Mouse (Mus musculus): ENCODE results near the gene Pxt1.

Gene Pxt1

DNA sequence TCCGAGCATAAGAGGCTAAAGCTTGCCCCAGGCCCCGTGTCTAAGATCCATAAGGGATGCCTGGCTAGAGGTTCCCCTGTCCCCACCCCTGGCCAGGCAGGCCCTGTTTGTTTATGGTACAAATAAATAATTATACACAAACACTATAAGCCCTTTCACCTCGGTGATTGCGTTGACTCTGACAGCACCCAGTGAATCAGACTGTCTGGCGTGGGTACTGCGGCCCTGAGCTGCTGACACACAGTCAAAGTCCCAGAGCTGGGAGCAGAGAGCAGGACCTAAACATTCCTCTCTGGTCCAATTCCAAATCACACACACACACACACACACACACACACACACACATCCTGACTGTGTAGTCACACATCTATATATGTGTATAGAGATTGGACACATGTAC lies 29.7 kb downstream of the Pxt1 start:
- DNase-seq: no peak

DNA sequence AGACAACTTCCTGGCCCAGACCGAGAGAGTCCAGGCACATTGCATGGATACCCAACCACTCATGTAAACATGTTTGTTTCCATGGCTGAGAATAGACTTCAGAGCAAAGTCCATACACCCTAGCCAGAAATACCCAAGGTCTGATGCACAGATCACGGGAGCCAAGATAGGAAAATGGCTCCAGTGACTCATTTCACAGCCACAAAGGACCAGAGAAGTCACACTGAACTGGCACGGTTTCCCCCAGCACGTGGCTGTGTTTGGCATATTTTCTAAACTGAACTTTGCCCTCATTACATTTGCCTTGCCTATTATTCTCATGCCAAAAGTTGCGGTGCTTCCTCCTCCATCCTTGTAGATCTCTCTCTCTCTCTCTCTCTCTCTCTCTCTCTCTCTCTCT lies 30.4 kb downstream of the Pxt1 start:
- DNase-seq: no peak

DNA sequence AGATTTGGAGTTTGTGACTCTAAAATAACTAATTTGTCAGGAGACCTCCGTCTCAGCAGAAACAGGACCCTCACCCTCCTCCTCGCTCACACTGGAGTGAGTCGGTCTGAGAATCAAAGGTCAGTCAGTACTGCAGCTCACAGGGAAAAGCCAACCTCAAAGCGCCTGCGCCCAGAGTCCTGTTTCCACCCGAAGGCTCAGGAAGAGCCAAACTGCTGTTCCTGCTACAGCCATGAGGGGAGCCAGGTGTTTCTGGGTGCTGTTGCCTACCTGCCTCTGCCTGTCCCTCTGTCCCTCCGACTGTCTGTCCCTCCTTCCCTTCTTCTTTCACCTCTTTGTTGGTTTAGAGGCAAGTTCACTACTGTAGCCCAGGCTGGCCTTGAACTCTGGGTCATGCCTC lies 33.5 kb downstream of the Pxt1 start:
- no peak for DNase-seq

DNA sequence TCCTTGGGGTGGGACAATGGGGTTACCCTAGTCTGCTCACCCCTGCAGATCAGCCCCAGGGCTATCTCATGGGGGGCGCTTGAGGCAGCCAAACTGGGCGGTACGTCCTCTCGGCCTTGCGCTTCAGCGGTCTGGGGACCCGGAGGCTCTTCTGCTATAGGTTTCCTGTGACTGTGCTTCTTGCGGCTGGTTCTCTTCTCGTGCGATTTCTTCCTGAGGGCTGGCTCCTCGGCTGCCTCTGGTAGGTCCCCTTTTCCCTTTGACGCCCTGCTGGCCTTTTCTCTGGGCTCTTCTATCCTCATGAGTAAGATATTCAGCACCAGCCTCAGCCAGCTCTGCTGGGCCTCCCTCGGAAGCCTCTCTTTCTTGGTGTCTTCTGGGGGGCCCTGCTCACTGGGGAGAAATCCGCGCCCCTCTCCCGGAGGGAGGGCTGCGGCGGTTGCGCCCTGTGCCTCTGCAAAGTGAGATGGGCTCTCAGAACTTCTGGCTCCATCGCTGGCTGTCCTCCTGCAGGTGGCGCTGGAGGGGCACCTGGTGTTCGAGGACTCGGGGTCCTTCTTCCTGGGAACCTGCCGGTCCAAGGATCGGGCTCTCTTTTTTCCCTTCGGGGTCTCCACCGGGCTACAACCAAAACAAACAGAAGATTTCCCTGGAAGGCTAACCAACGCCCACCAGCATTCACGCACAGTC lies 34.2 kb downstream of the Pxt1 start:
- DNase-seq: no peak

DNA sequence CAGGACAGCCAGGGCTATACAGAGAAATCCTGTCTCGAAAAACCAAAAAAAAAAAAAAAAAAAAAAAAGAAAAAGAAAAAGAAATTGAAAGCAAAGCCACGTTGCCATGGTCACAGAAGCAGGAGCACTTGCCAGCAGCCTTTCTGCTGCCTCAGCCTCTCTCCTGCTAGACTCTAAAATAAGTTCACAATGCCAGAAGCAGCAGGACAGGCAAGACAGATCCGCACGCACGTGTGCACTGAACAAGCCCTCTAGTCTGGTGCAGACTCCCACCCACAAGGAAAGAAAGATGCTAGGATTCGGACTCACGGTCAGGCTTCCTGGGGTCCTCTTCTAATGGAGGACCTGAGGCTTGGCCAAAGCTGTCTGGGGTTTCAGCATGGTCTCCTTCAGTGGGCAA lies 35.7 kb downstream of the Pxt1 start:
- DNase-seq: peak; percentile 70

DNA sequence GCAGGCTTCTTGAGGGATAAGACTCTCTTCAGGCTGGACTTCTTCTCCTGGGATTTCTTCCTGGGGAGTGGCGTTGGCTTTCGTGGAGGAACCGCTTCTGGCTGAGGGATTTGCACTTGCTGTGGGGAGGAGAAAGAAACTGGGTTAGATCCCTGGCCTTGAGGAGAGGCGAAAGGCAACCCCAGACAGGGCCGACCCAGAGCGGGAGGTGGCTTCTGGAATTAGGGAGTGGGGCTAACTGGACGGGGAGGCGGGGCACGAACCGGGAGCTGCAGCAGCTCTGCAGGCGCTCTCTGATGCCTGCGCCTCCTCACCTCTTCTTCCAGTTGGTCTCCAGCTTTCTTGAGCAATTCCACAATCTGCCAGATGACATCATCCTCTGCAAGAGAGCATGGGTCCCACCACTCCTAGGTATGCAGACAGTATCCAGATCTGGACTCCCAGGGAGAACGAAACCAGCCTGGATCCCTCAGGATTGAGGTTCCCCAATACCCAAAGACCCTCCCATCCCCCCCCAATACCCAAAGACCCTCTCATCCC lies 38.2 kb downstream of the Pxt1 start:
- peak; percentile 24 for DNase-seq

DNA sequence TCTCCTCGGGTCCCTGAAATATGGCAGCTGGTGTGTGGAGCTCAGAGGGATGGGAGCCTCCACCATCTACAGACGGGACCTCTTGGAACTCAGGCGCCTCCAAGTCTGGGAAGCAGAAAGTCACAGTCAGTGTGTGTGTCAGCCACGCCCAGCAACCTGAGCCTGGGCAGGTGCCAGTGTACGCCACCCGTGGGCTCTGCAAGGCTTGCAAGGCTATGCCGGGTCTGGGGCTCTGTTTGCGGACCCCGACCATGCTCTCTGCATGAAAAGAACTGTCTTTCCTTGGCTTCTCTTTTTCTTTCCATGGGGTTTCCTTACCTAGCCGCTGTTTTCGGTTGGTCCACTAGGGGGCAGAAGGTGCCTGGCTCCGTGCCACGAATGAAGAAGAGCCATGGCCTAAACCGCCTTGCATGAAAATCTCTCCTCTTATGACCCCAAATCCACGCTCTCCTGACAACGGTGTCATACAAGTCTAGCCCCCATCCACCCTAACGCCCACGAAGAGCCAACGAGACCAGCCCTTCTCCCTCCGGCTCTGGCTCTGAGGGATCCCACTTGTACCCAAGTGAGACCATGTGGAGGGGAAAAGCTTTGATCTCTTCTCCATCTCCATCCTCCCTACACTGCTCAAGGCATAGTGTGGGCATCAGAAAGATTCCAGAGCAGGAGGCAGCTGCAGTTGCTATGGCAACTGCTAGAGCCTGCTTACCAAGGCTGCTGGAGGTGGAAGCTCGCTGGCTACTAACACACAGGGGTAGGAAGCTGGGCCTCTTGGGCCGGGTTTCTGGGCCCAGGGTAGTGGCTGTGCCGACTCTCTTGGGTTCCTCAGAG lies 38.9 kb downstream of the Pxt1 start:
- peak; percentile 79 for DNase-seq

DNA sequence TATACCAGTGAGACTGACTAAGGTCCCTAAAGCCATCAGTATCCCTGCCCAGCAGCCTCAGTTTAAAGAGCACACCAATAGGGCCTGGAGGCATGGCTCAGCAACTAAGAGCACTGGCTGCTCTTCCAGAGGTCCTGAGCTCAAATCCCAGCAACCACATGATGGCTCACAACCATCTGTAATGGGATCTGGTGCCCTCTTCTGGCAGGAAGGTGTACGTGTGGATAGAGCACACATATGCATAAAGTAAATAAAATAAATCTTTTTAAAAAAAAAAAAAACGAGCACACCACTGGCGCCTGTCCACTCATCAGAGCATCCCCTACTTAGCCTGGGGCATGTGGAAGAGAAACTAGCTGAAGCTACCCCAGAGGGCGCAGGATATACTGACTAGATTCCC lies 42.1 kb downstream of the Pxt1 start:
- no peak for DNase-seq

DNA sequence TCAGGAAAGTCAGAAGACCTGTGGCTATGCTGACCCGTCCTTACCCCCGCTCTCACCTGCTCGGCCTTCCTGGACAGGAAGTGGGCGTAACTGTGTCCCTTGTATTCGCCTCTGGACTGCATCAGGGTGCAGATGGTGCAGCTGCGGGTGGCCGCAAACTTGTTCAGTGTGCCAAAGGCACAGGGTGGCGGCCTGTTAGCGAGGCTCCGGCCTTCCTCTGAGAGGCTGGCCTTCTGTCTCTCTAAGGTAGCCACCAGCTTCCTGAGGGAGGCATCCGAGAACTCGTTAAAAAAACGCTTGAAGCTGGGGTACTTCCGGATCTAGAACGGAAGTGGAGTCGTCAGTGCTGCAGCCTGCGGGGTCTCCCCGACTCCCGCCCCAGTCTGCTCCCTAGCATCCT lies 44.2 kb downstream of the Pxt1 start:
- no peak for DNase-seq

DNA sequence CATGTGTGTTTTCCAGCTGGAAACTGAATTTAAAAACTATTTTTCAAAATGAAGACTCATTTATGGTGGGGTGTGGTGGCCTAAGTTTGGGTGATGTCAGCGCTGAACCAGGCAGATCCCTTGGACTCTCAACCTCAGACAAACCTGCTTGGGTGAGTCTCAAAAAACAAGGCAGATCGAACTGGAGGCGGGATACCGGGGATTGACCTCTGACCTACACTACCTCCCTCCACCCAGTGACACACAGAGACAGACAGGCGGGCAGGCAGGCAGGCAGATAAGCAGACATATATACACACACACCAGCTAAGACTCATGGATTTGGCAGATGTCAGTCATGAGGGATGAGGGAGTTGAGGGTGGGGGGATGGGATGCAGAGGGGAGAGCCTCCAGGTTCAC lies 45.4 kb downstream of the Pxt1 start:
- DNase-seq: no peak

DNA sequence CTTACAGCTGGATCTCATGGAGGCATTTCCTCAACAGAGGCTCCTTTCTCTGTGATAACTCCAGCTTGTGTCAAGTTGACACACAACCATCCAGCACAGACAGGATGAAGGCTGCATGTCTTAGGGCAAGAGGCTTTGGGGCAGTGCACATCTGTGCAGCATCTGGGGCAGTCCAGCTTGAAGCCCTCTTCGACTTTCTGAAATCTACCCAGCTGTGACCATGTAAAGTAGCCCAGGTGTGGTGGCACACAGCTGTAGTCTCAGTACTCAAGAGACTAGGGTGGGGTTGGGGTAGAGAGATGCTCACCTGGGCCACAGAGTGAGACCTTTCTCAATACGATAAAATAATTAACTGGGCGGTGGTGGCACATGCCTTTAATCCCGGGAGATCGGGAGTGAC lies 45.8 kb downstream of the Pxt1 start:
- DNase-seq: no peak

DNA sequence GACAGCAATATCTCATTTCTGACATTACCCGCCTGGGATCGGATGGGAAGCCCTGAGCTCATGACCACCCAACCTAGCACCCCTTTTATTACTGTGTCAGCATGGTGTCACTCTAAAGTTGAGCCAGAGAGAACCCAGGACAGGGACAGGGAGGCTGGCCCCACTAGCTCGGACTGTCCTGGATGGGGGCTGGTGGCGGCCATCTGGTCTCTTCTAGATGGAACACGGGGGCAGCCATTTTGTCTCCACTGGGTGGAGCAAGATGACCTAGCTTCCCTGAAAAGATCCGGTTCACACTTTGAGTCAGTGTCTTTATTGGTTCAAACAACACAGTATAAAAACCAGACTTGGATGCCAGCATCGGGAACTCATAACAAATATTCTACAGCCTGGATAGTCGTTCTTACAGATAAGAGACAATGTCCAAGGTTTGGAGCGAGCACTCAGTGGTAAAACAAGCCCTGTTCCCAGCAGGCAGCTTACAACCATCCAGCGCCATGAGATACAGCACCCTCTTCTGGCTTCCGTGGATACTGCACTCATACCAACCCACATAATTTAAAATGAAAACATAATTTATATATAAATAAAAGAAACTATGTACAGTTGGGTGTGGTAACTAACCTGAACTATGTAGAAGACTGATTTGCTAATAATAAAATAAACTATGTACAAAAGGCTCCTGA lies 47.4 kb downstream of the Pxt1 start:
- DNase-seq: no peak

DNA sequence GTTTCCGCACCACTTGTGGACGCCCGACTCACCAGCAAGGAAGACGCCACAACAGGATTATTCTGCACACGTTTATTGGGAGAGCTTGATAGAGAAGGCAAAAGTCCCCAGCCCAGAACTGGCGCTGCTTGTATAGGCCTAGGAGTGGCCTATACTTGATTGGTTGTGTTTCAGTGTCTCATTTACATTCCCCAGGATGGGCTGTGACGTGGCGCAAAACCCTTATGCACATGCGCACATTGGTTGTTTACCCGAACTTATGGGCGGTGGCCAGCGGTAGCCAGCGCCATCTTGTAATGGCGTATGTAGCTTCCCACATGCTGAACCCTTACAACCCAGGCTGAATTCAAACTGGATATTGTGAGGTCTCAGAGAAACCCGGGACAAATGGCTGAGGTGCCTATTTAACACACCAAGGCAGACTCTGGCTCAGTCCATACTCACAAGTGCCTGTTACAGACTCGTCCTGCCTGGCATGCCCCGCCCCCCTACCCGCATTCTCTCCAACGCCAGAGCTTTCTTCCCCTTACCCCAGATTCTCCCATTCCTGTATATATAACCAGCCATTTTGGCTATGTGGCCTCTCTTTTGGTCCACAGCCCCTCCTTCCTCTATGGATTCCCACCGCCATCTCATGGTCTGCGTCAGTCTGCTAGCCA lies 48.3 kb downstream of the Pxt1 start:
- no peak for DNase-seq

DNA sequence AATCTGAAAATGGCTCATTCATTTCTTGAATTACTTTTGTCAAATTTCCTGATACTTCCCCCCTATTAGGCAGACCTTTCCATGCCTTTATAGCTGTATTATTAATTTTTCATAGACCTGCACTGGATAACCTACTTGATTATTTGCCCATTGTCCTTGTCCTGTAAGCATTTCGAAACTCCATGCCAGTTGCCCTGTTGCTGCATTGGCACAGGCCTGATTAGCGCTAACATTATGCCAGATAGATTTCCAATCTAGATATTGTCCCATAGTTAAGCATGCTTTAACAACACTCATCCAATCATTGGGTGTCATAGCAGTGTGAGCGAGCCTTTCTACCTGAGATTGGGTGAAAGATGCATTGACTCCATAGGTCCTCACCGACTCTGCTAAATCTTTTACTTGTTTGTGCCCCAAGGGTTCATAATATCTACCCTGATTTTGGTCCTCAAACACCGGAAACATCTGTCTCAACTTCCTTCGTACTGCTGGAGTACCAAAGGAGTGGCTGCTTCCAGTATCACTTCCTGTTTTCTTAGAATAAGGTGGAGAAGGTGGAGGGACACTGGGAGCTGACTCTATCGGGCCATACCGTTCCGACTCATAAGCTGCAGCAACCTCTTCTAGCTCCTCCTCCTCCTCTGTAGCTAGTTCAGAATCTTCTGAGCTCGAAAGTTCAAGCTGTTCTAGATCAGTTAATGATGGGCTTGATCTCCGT lies 49.4 kb downstream of the Pxt1 start:
- no peak for DNase-seq

DNA sequence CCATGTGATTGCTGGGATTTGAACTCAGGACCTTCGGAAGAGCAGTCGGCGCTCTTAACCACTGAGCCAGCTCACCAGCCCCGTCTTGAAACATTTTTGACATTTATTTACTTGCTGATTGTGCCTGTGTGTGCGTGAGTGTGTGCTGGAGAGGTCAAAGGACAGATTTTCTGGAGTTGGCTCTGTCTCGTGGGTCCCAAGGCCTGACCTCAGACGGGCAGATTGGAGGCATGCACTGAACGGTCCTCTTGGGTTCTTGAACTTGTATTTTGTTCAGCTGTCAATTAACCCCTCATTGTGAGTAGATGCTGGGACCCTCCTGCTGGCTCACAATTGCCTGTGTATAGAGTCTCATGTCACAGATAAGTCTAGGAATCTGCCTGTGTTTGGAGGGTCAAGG lies 57.4 kb downstream of the Pxt1 start:
- no peak for DNase-seq

DNA sequence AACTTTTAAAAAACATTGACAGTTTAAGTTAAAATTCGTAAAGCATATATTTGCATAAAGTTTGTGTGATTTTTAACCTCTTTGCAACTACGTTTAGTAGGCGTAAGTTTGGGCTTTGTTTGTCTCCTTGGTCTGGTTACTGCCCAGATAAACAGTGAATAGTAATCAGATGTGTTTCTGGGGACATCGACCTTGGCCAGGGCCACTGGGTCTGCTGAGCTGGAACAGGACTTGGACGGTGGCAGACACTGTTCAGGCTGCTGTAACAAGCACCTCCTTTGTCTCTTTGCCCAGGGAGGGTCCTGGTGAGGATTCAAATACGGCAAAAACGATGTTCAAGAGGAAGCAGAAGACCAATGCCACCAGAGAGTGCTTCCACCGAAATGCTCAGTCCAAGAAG lies 58.4 kb downstream of the Pxt1 start:
- DNase-seq: no peak
